22 mouse cellular contexts compared by ENCODE assay signal in genomic region chr16:93961099-93961646, GRCm38 (mm10). TPM values are rescaled to one million over a fixed set of nuclear protein-coding genes. Genes with fewer than 3 reads are reported as not detected.
"Had no signal": no experiment of that assay in that cellular context is flagged by ENCODE, and none has a peak within 500 bp of the region (broad histone marks: within the 10 kb centered on the region; RNA-seq: fewer than 3 reads in every experiment).

No protein-coding gene starts in this region.

- H3K27ac ChIP-seq: layer of hippocampus, adult 2 months; limb, embryonic 10.5 days; limb, embryonic 13.5 days; liver, embryonic 13.5 days had no signal

- DNase-seq: kidney, adult 8-10 months; kidney, postnatal 25 days; layer of hippocampus, adult 9-11 months; liver, embryonic 13.5 days; lung, adult 2 months; lung, postnatal 14 days; lung, postnatal 4 days; midbrain, embryonic 14.5 days; thymus, adult 18-20 months; thymus, postnatal 36 days had no signal

- H3K4me3 ChIP-seq: layer of hippocampus, adult 2 months; limb, embryonic 10.5 days; limb, embryonic 13.5 days; liver, embryonic 13.5 days had no signal

- H3K9ac ChIP-seq: limb, embryonic 13.5 days; liver, embryonic 13.5 days had no signal

- H3K4me1 ChIP-seq: liver, embryonic 13.5 days had no signal

- H3K9me3 ChIP-seq: limb, embryonic 10.5 days; limb, embryonic 13.5 days; liver, embryonic 13.5 days had no signal

- H3K36me3 ChIP-seq: limb, embryonic 10.5 days; limb, embryonic 13.5 days; liver, embryonic 13.5 days had no signal

- H3K4me2 ChIP-seq: limb, embryonic 13.5 days; liver, embryonic 13.5 days; midbrain, embryonic 11.5 days had no signal

RNA-seq across cellular contexts. Expression of gene Cldn14, which starts 47.5 kb away (rescaled TPM):
- total RNA-seq: left cerebral cortex, adult 18-20 months; megakaryocyte progenitor cell, adult 5-6 weeks; megakaryocyte-erythroid progenitor cell, adult 5-6 weeks; midbrain, postnatal 0 days had no signal
- polyA plus RNA-seq: limb, embryonic 10.5 days; limb, embryonic 13.5 days; lung, embryonic 16.5 days; midbrain, embryonic 11.5 days; midbrain, embryonic 14.5 days; neural tube, embryonic 14.5 days; spleen, adult 2 months; urinary bladder, adult 2 months had no signal
